Mouse (Mus musculus) c-Kit-positive CD71-positive TER-119-positive erythroid progenitor cells, embryonic 14.5 days (primary cell): Measurements from ENCODE around the gene Rubcn.

Experiments used
- DNase-seq: peaks from one replicate; pipeline ENCODE4 v3.0.0-alpha.2; 2013; ENCODE audit warnings: low spot score

The Rubcn gene

DNA sequence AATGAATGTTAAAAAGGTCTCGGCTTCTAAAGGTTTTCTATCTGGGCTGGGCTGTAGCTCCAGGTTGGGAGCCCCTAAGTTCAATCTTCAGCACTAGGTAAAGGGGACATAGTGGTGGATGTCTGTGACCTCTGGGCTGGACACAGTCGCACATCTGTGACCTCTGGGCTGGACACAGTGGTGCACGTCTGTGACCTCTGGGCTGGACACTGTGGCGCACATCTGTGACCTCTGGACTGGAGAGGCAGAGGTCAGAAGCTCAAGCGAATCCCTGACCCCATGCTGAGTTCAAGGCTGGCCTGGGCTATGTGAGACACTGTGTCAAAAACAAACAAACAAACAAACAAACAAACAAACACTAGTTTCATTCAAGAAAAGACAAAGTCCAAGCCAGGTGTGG, 7.3 kb downstream of the Rubcn start:
- DNase-seq, result no peak

DNA sequence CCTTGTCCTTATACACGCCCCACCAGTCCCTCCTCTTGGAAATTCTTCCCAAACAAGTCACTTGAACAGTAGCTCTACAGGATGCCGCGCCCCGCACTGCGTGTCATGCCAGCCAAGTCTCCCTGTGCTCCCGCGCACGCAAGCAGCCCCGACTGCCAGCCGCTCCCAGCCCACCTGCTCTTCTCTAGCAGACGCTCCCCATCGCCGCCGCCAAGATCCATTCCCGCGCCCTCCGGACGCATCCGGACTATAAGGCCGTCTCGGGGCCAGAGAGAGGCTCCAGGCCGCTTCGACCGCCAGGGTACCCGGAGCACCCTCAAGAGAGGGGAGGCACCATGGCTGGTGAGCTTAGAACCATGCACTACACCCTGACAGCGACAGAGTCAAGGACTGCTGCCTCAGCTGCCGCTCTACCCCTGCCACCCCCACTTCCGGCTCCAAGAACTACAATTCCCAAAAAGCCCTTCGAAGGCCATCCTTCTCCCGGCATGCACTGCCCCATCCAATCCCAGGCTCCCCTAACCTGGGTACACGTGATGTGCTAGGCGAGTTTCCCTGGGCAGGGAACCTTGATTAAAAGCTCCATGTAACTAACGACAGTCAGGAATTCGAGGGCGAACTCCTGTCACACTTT, 9.5 kb downstream of the Rubcn start:
- peak; percentile 83 for DNase-seq

DNA sequence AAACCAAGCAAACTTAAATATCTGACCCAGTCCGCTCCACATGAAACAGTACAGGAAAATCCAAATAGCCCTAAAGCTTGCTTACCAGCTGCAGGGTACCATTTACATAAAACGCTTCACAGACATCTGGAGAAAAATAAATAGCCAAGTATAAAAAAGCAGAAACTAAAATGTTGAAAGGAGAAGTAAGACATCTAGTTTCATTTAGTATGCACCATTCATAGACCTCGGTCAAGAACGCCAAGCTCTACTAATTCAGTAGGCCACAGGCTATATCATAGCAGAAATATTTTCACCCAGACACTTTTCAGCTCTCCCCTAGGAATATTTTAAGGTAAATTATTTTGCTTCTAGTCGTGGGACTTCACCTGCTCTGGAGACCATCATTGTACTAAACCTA, 10.9 kb downstream of the Rubcn start:
- no peak for DNase-seq

DNA sequence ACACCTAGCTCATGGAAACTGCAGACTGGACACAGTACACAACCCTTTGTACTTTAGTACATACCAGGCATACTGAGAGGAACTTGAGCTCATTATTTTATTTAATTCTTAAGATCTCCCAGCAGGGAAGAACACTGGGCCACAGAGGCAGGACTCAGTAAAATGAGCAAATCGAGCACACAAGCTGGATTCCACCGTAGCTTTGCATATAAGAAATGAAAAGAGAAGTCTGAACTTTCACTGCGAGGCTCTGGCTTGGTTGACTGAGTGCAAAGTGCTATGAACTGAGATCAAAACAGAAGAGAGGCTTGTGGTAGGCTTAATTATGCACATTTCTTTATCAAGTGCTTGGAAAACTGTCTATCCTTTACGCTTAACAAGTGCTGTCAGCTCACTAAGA, 12.2 kb downstream of the Rubcn start:
- no peak for DNase-seq

DNA sequence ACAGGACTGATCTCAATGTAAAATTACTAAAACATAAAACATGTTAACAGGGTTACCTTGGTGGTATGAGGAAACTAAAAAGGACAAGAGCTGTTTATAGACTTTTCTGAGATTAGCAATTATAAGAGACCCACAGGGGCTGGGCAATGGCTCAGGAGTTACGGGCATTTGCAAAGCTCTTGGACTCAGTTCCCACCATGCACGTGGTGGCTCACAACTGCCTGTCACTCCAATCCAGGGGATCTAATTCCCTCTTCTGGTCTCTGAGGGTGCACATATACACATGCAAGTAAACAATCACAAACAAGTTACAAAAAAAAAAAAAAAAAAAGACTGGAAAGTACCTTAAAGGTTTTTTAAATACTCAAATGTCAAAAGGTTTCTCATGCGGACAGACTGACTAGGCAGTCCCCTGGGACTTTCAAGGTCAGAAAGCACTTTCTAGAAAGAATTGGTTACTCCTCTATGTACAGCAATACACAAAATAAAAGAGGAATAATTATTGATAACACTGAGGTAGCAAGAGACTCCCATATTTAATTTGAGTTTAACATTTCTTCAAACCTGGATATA, 15.7 kb downstream of the Rubcn start:
- DNase-seq, result no peak

DNA sequence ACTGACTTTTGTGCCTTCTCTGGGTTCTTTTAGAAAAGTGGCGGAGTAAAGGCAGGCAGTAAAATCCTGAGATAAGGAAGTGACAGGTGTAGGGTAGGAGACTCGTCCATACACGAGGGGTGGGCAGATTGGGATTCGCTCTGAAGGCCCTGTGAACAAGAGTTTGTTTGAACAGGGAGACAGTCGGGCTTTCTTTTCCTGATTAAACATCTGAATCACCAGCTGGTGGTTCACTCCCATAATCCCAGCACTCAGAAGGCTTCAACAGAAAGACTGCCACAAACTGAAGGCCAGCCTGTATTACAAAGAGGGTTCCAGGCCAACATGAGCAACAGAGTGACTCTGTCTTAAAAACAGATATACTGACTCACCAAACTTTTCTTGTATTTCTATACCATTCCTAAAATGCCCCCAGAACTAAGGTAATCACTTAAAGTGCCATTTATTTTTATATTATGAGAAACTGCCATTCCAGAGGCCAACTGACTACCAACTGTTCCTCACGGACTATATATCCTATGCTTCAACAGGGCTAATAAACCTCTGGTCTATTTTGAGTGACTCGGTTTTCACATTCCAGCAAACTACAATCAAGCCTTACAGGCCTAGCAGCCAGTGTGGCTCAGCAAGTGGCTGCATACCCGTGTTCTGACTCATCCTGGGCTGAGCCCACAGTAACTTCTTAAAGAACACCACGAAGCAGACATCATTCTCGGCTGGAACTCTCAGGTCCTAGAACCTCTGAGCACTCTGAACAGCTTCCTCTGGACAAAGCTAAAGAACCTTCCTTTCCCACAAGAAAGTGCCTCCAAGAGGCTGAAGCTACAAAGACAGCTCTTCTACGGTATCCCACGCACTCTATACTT, 18.6 kb downstream of the Rubcn start:
- DNase-seq, result no peak

DNA sequence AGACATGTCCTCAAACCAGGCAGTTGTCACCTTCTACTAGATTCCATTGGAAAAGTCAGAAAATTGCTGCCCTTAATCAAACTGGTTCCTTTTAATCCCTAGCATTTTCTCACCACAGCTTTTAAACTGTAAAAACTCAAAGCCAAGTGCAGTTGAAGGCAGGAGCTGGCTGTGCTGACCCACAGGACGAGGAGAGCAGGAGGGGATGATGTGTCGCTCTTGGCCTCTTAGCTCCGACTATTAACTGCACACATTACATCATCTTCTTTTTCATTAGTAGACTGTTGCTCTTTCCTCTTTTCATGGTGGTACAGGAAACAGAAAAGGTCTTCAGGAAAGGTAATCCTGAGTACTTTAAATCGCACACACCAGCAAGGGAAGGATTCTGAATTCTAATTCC, 19.2 kb downstream of the Rubcn start:
- DNase-seq, result no peak

DNA sequence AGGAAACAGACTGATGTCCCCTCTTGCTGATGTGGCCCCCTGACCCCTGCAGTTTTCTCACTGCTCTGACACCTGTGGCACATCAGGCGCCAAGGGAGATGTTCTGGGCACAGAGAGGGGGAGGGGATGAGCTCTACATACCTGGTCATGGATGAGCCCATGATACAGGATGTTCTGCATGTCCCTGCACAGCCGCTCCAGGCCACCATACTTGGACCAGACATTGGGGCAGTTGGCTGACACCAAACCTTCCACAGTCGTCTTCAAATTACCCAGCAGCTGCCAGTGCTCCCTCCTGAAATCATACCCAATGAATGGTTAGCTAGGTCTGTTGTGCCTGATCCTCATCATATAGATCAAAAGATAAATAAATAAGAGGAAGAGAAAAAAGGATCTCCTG, 20.8 kb downstream of the Rubcn start:
- no peak for DNase-seq

DNA sequence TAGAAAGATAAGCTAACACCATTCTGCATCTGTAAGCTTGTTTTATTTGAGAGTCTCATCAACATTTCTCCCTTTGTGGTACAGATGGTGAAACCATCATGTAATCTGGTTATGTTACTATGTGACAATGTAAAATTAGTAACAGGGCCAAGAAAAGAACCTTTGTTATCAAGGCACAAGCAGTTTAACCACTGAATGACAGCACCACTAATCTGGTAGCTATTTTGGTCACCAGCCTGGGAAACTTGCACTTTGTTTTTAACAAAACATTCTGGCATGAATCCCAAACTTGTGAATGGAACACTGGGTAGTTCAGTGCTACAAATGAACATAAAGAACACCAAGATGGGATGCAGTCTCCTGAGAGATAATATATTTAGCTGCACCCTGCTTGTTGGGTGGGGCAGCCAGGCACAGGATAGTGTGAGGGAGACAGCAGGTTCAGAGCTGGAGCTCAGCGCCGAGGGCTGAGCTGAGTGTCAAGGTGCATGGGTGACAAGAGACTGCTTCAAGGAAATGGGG, 23.5 kb downstream of the Rubcn start:
- no peak for DNase-seq

DNA sequence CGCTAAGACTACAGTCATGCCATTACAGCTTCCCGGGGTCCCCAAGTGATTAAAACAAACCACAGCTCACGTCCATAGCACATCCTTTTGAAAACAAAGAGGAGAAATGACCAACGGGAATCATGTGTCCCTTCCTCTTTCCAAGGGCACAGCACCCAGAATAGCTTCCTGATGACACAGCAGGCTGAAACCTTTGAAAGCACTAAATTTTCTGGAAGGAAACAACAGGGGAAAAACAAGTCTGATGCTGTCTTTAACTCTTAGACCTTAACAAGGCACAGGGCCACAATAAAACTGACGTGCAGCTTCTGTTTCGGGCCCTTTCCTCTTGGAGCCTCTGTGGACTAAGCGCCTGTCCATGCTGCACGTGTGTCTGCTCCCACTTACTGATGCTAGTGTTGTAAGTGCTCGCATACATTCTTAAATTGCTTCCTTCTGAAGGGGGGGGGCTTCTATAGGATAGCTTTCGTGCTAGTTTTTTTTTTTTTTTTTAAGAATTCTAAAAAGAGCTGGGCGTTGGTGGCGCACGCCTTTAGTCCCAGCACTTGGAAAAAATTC, 24.0 kb downstream of the Rubcn start:
- no peak for DNase-seq

DNA sequence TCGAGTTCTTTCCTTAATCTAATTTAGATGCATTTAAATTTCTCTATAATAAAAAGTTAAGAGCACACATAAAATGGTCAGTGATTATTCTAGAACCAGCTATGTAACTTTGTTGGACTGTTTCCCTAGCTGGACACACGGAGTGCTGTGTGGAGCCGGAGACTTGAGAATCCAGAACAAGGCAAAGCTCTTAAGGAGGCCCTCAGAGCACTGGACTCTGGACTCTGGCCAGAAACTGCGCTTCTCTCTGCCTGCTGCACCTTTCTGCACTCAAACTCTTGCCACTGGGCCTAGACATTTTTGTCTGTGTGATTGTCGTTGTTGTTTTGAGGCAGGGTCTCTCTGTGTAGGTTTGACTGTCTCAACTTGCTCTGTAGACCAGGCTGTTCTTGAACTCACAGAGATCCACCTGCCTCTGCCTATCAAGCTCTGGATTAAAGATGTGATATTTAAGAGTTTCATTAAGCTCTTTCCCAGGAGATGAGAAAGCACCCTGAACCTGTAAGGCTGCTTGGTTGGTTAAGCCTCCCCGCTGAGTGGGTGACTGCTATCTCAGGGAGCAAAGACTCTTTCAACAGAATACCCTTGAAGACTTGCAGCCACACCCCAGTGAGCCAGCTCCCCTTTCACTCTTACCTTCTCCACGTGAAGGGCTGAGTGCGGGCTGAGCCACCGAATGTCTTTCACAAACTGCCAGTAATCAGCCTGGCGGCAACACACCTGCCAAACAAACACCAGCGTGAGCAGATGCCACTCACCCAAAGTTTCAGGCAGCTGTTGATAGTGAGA, 28.3 kb downstream of the Rubcn start:
- no peak for DNase-seq

DNA sequence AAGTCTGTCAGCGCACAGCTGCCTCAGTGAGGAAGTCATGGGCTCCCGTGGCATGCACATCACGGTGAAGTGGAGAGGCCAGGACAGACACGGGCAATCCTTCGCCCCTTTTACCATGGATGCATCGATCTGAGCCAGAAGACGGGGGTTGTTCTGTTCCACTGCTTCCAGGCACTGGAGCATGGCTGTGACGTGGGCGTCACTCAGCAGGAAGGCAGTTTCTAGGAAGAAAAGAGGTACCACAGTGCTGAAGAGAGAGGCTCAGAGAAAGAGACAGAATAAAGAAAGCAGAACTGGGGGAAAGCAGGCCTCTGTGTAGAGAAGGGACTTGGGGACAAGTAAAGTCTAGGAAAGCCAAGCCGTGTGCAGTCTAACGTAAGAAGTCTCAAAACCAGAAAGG, 30.5 kb downstream of the Rubcn start:
- DNase-seq, result no peak

DNA sequence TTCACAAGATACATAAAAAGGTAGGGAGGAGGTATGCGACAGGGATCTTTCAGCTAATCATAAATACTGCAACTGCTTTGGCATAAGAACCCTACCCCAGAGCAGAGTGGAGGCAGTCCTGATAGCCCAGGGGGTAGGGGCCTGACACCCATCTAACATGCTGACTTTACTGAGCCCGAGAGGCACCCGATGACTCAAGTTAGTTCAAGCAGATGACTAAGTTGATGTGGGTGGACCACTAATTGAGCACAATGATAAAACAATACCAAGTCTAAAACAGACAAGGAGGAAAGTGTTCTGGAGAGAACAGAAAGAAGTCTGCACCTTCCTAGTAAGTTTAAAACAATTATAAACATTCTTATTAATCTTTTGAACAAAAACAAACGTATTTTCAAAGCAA, 46.1 kb downstream of the Rubcn start:
- no peak for DNase-seq

DNA sequence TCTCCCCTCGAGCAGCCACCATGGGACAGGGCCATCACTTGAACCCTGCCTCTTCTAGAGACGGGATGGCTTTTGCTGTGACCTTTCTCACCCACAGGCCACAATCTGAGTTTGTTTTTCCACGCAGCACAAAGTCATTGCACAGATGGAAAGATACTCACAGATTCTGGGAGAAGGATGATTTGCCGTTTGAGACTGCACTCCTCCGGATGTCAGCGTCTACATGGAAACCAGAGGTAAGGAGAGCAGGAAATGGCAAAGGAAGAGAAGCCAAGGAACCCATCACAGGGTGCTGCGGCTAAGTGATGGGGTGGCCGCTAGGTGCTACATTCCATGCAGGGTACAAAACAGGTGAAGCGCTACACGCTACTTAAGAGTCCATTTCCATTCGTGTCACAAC, 48.5 kb downstream of the Rubcn start:
- DNase-seq, result no peak

DNA sequence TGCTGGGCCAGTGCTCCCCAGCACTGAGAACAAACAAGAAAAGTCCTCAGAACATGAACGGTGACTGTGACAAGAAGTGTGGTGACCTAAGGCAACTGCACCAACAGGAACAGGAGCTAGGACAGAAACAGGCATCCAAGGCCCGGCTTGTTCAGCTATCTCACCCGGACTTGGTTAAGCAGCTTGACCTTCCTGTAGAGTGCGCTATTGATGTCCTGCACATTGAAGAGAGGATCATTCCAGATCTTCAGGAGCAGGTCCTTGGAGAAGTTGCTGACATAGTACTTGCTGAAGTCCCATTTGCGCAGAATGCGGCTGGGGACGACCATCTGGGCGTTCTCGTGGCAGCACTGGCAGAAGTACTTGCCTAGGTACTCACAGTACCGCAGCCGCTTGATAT, 51.0 kb downstream of the Rubcn start:
- peak; percentile 9 for DNase-seq

DNA sequence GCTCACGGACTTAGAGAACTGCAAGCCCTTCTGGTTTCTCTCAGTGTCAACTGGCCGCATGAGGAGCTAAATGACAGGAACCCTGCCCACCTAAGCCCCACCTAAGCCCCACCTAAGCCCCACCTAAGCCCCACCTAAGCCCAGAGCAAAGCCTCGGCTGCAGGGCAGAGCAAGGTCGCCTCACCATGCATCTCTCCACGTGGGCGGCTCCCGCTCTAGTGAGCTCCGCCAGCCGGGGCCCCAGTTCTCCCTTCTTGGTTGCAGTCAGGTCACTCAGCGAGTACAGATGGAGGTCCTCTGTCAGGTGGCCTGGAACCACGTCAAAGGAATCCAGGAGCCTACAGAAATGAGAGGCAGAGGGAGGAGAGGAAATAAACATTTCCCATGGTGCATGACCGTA, 52.2 kb downstream of the Rubcn start:
- DNase-seq, result no peak

DNA sequence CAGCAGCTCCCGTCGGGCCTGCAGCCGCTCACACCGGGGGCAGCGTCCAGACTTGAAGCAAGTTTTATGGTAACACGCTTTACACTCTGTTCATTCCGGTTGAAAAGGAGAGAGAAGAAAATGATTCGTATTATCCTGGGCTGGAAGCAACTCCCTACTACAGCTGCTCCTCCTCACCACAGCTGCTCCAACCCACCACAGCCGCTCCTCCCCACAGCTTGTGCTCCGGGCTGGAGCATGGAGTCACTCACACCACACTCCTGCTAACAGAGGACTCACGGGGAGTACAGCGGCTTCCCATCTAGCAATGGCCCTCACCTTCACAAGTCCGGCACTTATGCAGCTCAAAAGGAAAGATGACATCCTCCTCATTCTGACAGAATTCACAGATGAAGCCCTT, 53.5 kb downstream of the Rubcn start:
- no peak for DNase-seq

DNA sequence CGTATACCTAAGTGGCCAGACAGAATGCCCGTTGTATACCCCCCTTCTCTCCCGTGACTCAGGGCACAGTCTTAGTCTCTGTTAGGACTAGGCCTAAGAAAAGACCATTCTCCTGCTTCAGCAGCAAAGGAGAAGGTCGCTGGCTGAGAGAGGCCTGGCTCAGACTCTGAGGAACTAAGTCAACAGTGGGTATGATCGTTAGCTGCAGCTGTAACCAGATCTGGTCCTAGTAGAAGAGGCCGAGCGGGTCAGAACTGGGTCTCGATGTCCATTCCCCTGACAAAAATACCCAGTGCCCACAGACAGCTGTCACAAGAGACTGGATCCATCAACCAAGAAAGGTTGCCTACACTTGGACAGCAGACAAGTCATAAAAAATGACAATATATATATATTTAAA, 54.1 kb downstream of the Rubcn start:
- DNase-seq, result no peak

DNA sequence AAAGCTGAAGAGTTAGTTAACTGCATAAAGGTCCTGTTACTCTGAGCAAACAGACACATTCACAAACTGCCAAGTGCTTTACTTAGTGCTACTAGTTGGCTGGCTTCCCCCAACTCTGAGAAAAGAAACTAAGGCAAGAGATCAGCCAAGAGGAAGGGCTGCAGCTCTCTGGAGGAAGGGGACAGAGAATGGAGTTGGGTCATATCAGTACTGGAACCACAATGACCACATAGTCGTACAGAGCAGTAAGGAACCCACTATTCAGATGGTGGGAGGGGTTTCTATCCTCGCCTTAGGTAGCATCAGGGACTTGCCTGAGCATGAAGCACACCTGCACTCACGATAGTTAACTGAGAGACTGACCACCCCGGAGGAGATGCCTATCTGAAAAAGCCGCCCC, 54.7 kb downstream of the Rubcn start:
- DNase-seq, result no peak

DNA sequence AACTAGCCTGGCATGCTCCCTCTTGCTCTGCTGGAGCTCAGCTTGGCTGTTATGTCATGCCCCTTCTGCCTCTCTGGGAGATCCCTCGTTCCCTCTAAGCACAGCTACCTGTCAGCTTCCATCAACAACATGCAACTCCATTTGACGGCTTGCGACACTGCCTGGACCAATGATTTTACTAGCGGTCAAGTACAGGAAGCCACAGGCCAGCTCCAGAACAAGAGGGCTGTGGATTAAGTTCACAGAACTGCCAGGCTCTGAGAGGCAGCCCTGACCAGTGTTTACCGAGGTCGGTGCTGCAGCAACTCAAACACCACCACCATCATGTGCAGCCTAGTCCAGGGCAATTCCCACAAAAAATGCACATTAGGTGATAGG, 55.1 kb downstream of the Rubcn start:
- DNase-seq, result no peak

DNA sequence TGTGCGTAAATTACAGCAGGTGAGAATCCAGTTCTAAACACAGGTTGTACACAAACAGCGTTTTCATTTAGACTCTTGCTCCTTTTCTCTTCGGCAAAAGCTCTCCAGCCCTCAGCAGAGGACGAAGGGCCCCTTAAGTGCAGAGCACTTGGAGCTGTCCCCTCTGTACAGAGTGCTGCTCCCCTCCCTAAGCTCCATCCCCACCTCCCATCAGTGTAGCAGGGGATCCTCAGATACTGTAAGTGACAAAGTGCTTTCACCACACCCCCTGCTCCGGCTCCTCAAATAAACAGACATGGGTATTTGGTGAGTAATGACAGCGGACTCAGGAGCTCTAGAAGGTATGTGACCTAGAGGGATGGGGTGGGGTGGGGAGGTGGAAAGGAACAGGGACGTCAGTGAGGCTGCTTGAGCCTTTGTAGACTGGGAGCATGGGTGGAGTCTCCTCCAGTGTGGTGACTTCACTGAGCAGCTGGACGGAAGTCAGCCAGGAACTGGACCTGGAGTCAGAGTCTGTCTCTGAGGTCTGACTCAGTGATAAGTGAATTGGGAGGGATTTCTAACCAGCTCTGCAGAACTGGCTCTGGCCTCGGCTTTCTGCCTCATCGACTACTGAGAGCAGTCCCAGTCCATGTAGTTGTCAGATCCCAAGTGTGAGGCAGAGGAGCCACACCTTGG, 55.7 kb downstream of the Rubcn start:
- DNase-seq, result no peak

DNA sequence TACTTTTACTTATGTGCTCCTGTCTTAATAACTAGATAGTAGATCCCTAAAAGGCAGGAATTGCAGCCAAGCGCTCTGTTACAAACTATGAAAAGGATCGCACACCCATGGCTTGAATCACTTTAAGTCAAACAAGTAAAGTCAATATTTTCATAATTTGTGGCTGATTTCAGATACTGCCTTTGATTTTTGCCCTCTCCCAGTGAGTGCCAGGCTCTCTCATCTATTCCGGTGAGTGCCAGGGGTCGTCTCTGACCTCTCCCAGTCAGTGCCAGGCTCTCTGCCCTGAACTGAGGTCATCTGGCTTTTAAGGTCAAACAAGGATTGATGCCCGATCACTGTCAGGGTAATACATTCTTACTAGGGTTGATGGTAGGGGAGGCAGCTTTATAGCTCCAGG, 59.1 kb downstream of the Rubcn start:
- DNase-seq, result no peak
